Comparison of ENCODE assay signal across 8 mouse cellular contexts in genomic region chr7:127110239-127111007, GRCm38 (mm10). TPM values are rescaled to one million over a fixed set of nuclear protein-coding genes. Genes with fewer than 3 reads are reported as not detected.
DNase-seq lines count a peak whose midpoint lies in the region; ATAC-seq and TF ChIP-seq lines count a peak whose summit lies in the region.

No protein-coding gene starts in this region.

- peak; percentile 51; the same call in 1 of the 2 replicates for ATAC-seq in kidney, postnatal 0 days (replicated peaks; ENCODE audit: low FRiP score, low read depth)
- ATAC-seq in liver, embryonic 12.5 days, result 0 out of 2 replicates have a peak, but pooled peaks have one; percentile 41
- ATAC-seq in neural tube, embryonic 11.5 days (ENCODE audit: insufficient read depth, low FRiP score, low TSS enrichment), result no peak

- peak; percentile 97 for TF ChIP-seq CTCF in cortical plate, adult 2 months (IDR thresholded peaks at IDR 0.05; ENCODE audit: extremely low read depth, insufficient read depth, low read length)
- peak; percentile 91 for TF ChIP-seq CTCF in kidney, postnatal 0 days (IDR thresholded peaks at IDR 0.05; ENCODE audit: low read depth)

- H3K9ac ChIP-seq in kidney, postnatal 0 days (ENCODE audit: low read depth, low read length), result no peak overlapping the region
- no peak overlapping the region for H3K9ac ChIP-seq in liver, embryonic 12.5 days
- H3K9ac ChIP-seq in neural tube, embryonic 11.5 days (ENCODE audit: low read length), result no peak overlapping the region

- WGBS in kidney, postnatal 0 days, result 47% methylated on average over 18 of the region's 18 CpGs
- 39% methylated on average over 18 of the region's 18 CpGs for WGBS in liver, embryonic 12.5 days (ENCODE audit: insufficient replicate concordance)
- 55% methylated on average over 18 of the region's 18 CpGs for WGBS in neural tube, embryonic 11.5 days

- no peak overlapping the region for H3K4me2 ChIP-seq in kidney, postnatal 0 days (ENCODE audit: low read length)
- no peak overlapping the region for H3K4me2 ChIP-seq in liver, embryonic 12.5 days
- H3K4me2 ChIP-seq in neural tube, embryonic 11.5 days (ENCODE audit: low read depth), result no peak overlapping the region

- no peaks in the 10 kb centered on the region for H3K27me3 ChIP-seq in kidney, postnatal 0 days (ENCODE audit: insufficient read depth, low read length)
- peaks cover 3% of the 10 kb centered on the region; the same call in 1 of the 2 replicates for H3K27me3 ChIP-seq in liver, embryonic 12.5 days (replicated peaks)
- H3K27me3 ChIP-seq in neural tube, embryonic 11.5 days (ENCODE audit: control insufficient read depth, insufficient read depth, low read length), result no peaks in the 10 kb centered on the region

- DNase-seq in 416B (ENCODE audit: low read depth) (peak; percentile 83), ZHBTc4 (ENCODE audit: low read depth, low spot score) (peak; percentile 89)
- DNase-seq in gastrocnemius, postnatal 25 days, result peak; percentile 38
- DNase-seq in kidney, postnatal 0 days (ENCODE audit: low spot score), result peak; percentile 87
- DNase-seq in neural tube, embryonic 11.5 days (ENCODE audit: low spot score), result peak; percentile 81
- peak; percentile 45 to 65 for DNase-seq in thymus, adult 18-20 months

- H3K9me3 ChIP-seq in kidney, postnatal 0 days (replicated peaks; ENCODE audit: low read length), result no peaks in the 10 kb centered on the region
- H3K9me3 ChIP-seq in liver, embryonic 12.5 days (replicated peaks), result no peaks in the 10 kb centered on the region
- no peaks in the 10 kb centered on the region for H3K9me3 ChIP-seq in neural tube, embryonic 11.5 days (ENCODE audit: control insufficient read depth, low read length)

- no peak overlapping the region for H3K4me3 ChIP-seq in cortical plate, adult 2 months (ENCODE audit: insufficient read depth, low read length)
- no peak overlapping the region for H3K4me3 ChIP-seq in kidney, postnatal 0 days (replicated peaks; ENCODE audit: low read depth, low read length)
- H3K4me3 ChIP-seq in liver, embryonic 12.5 days, result no peak overlapping the region
- H3K4me3 ChIP-seq in neural tube, embryonic 11.5 days (ENCODE audit: low read depth, low read length), result no peak overlapping the region

- peaks cover 2% of the 10 kb centered on the region for H3K4me1 ChIP-seq in cortical plate, adult 2 months (ENCODE audit: control insufficient read depth, insufficient read depth, low read length)
- H3K4me1 ChIP-seq in kidney, postnatal 0 days (replicated peaks; ENCODE audit: insufficient read depth, low read length), result 0 out of 2 replicates have a peak, but pooled peaks cover 2% of the 10 kb centered on the region
- H3K4me1 ChIP-seq in liver, embryonic 12.5 days, result peaks cover 38% of the 10 kb centered on the region
- H3K4me1 ChIP-seq in neural tube, embryonic 11.5 days (ENCODE audit: control insufficient read depth, insufficient read depth, low read length), result no peaks in the 10 kb centered on the region

- no peak overlapping the region for H3K27ac ChIP-seq in cortical plate, adult 2 months (ENCODE audit: insufficient read depth, low read length)
- no peak overlapping the region for H3K27ac ChIP-seq in kidney, postnatal 0 days
- no peak overlapping the region for H3K27ac ChIP-seq in liver, embryonic 12.5 days
- H3K27ac ChIP-seq in neural tube, embryonic 11.5 days (ENCODE audit: low read depth, low read length), result no peak overlapping the region

- no peak for TF ChIP-seq POLR2A in cortical plate, adult 2 months (IDR thresholded peaks at IDR 0.05; ENCODE audit: extremely low read depth, insufficient read depth, low read length)

- no peaks in the 10 kb centered on the region for H3K36me3 ChIP-seq in kidney, postnatal 0 days (ENCODE audit: insufficient read depth, low read length)
- no peaks in the 10 kb centered on the region; the same call in 1 of the 2 replicates for H3K36me3 ChIP-seq in liver, embryonic 12.5 days
- no peaks in the 10 kb centered on the region for H3K36me3 ChIP-seq in neural tube, embryonic 11.5 days (ENCODE audit: control insufficient read depth, insufficient read depth, low read length)

RNA-seq across cellular contexts. Expression of gene Qprt, which starts 11.6 kb away (rescaled TPM):
- polyA plus RNA-seq in cortical plate, adult 2 months (2012; rRNA removed), result 0.74 and 0.77 TPM in 2 replicates
- under 1 TPM; 0.43 to 0.51 TPM for total RNA-seq in gastrocnemius, postnatal 25 days (2021)
- 37.4 and 43.7 TPM in 2 replicates for polyA plus RNA-seq in kidney, postnatal 0 days (2015; fragmentation: Nextera tagmentation; extraction: Ambion mirVana)
- 36.5 and 40.3 TPM in 2 replicates for polyA plus RNA-seq in liver, embryonic 12.5 days (2016; fragmentation: Nextera tagmentation; extraction: Ambion mirVana)
- polyA plus RNA-seq in neural tube, embryonic 11.5 days (2014; fragmentation: Nextera tagmentation; extraction: Ambion mirVana), result 1.8 and 2.0 TPM in 2 replicates

RNA-seq across cellular contexts. Expression of gene AI467606, which starts 19.3 kb away (rescaled TPM):
- polyA plus RNA-seq in cortical plate, adult 2 months (2012; rRNA removed), result 2.6 and 2.8 TPM in 2 replicates
- total RNA-seq in gastrocnemius, postnatal 25 days (2021), result under 1 TPM; 0.59 to 0.91 TPM
- polyA plus RNA-seq in kidney, postnatal 0 days (2015; fragmentation: Nextera tagmentation; extraction: Ambion mirVana), result 4.0 and 4.3 TPM in 2 replicates
- polyA plus RNA-seq in liver, embryonic 12.5 days (2016; fragmentation: Nextera tagmentation; extraction: Ambion mirVana), result 8.3 and 8.5 TPM in 2 replicates
- polyA plus RNA-seq in neural tube, embryonic 11.5 days (2014; fragmentation: Nextera tagmentation; extraction: Ambion mirVana), result 1.0 and 1.1 TPM in 2 replicates

RNA-seq across cellular contexts. Expression of gene Zg16, which starts 23.3 kb away (rescaled TPM):
- polyA plus RNA-seq in cortical plate, adult 2 months (2012; rRNA removed), result 0.31 TPM in 1 of 2 replicates, not detected in the other
- total RNA-seq in gastrocnemius, postnatal 25 days (2021), result not detected
- not detected in 2 replicates for polyA plus RNA-seq in kidney, postnatal 0 days (2015; fragmentation: Nextera tagmentation; extraction: Ambion mirVana)
- not detected in 2 replicates for polyA plus RNA-seq in liver, embryonic 12.5 days (2016; fragmentation: Nextera tagmentation; extraction: Ambion mirVana)
- polyA plus RNA-seq in neural tube, embryonic 11.5 days (2014; fragmentation: Nextera tagmentation; extraction: Ambion mirVana), result not detected in 2 replicates

RNA-seq across cellular contexts. Expression of gene Spn, which starts 27.2 kb away (rescaled TPM):
- 0.15 and 0.19 TPM in 2 replicates for polyA plus RNA-seq in cortical plate, adult 2 months (2012; rRNA removed)
- total RNA-seq in gastrocnemius, postnatal 25 days (2021), result under 1 TPM; 0.13 to 0.16 TPM
- 0.28 and 0.33 TPM in 2 replicates for polyA plus RNA-seq in kidney, postnatal 0 days (2015; fragmentation: Nextera tagmentation; extraction: Ambion mirVana)
- 7.3 and 7.4 TPM in 2 replicates for polyA plus RNA-seq in liver, embryonic 12.5 days (2016; fragmentation: Nextera tagmentation; extraction: Ambion mirVana)
- 0.27 TPM in 1 of 2 replicates, not detected in the other for polyA plus RNA-seq in neural tube, embryonic 11.5 days (2014; fragmentation: Nextera tagmentation; extraction: Ambion mirVana)

Comparison
In these comparisons a context has a peak if more than half of its experiments do, and no peak if none do; other contexts are left out.
1. DNase-seq: peak in every context shown above with its lines; median percentile 89 in ZHBTc4; 87 in kidney, postnatal 0 days; 83 in 416B; 81 in neural tube, embryonic 11.5 days; 55 in thymus, adult 18-20 months; 38 in gastrocnemius, postnatal 25 days.
2. RNA of gene Qprt, which starts 11.6 kb away (polyA plus RNA-seq): 36.5 to 40.3 TPM in liver, embryonic 12.5 days and 37.4 to 43.7 TPM in kidney, postnatal 0 days; 1.8 to 2.0 TPM in neural tube, embryonic 11.5 days and 0.74 to 0.77 TPM in cortical plate, adult 2 months; every median in the first group is over 10 times any median in the second.